Mouse (Mus musculus): ENCODE results near the gene Fbxw7. TPM values are rescaled to one million over a fixed set of nuclear protein-coding genes. Genes with fewer than 3 reads are reported as not detected.

Gene Fbxw7
- polyA plus RNA-seq, 1 experiment from 2014 or later: 13.7 TPM

GRCm38 (mm10) chr3:84776084-84776483, 39.0 kb upstream of the Fbxw7 start:
- WGBS: 39% methylated on average over 1 of the region's 1 CpGs
- Histone ChIP-seq H3K4me1 (ENCODE audit: control insufficient read depth, insufficient read depth, low read length) (peaks cover 22% of the 10 kb centered on the region), H3K27ac (replicated peaks; ENCODE audit: low read depth, low read length) (peak overlapping the region; percentile 86), H3K9ac (ENCODE audit: low read depth, low read length) (no peak overlapping the region), H3K4me2 (ENCODE audit: low read depth, low read length) (no peak overlapping the region), H3K4me3 (ENCODE audit: low read depth, low read length) (no peak overlapping the region), H3K36me3 (ENCODE audit: control insufficient read depth, insufficient read depth, low read length) (no peaks in the 10 kb centered on the region), H3K27me3 (replicated peaks; ENCODE audit: control insufficient read depth, insufficient read depth, low read length) (no peaks in the 10 kb centered on the region), H3K9me3 (ENCODE audit: control insufficient read depth, low read length) (no peaks in the 10 kb centered on the region)
- DNase-seq (ENCODE audit: low spot score) (peak; percentile 59), ATAC-seq (ENCODE audit: low read depth) (0 out of 2 replicates have a peak, but pooled peaks have one; percentile 12)

DNA sequence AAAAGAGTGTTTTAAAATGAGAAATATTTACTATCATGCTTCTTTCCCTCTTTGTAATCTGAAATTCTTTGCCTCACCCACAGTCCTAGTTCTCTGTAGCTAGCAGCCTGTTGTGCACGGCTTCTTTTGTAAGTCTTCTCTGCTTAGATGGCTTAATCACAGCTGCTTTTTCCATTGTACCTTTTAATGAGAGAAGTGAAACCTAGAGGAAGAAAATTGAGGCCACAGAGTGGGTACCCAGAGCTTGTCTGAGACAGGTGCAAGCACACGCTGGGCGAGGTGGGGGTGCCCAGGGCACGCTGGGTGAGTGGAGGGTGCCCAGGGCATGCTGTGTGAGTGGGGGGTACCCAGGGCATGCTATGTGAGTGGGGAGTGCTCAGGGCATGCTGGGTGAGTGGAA, 27.2 kb upstream of the Fbxw7 start:
- Histone ChIP-seq H3K9me3 (ENCODE audit: control insufficient read depth, low read length) (no peaks in the 10 kb centered on the region), H3K36me3 (ENCODE audit: control insufficient read depth, insufficient read depth, low read length) (no peaks in the 10 kb centered on the region), H3K9ac (ENCODE audit: low read depth, low read length) (no peak overlapping the region), H3K4me2 (ENCODE audit: low read depth, low read length) (no peak overlapping the region), H3K4me3 (ENCODE audit: low read depth, low read length) (no peak overlapping the region), H3K27me3 (replicated peaks; ENCODE audit: control insufficient read depth, insufficient read depth, low read length) (no peaks in the 10 kb centered on the region), H3K4me1 (ENCODE audit: control insufficient read depth, insufficient read depth, low read length) (no peaks in the 10 kb centered on the region), H3K27ac (replicated peaks; ENCODE audit: low read depth, low read length) (no peak overlapping the region)
- no peak for ATAC-seq (ENCODE audit: low read depth)
- WGBS: 91% methylated on average over 4 of the region's 4 CpGs
- DNase-seq (ENCODE audit: low spot score): no peak

- H3K9ac ChIP-seq (ENCODE audit: low read depth, low read length): no peak overlapping the region
- WGBS: 77% methylated on average over 9 of the region's 9 CpGs
- DNase-seq (ENCODE audit: low spot score): no peak
- no peak overlapping the region for H3K4me3 ChIP-seq (ENCODE audit: low read depth, low read length)
- H3K27me3 ChIP-seq (replicated peaks; ENCODE audit: control insufficient read depth, insufficient read depth, low read length): no peaks in the 10 kb centered on the region
- no peaks in the 10 kb centered on the region for H3K4me1 ChIP-seq (ENCODE audit: control insufficient read depth, insufficient read depth, low read length)
- no peaks in the 10 kb centered on the region for H3K9me3 ChIP-seq (ENCODE audit: control insufficient read depth, low read length)
- H3K27ac ChIP-seq (replicated peaks; ENCODE audit: low read depth, low read length): no peak overlapping the region
- no peak overlapping the region for H3K4me2 ChIP-seq (ENCODE audit: low read depth, low read length)
- ATAC-seq (ENCODE audit: low read depth): no peak
- H3K36me3 ChIP-seq (ENCODE audit: control insufficient read depth, insufficient read depth, low read length): no peaks in the 10 kb centered on the region
Observed at GRCm38 (mm10) chr3:84804036-84804435, 11.0 kb upstream of the Fbxw7 start.

- ATAC-seq (ENCODE audit: low read depth) (no peak), DNase-seq (ENCODE audit: low spot score) (no peak)
- no peak overlapping the region for H3K9ac ChIP-seq (ENCODE audit: low read depth, low read length)
- H3K27me3 ChIP-seq (replicated peaks; ENCODE audit: control insufficient read depth, insufficient read depth, low read length): no peaks in the 10 kb centered on the region
- no peaks in the 10 kb centered on the region for H3K4me1 ChIP-seq (ENCODE audit: control insufficient read depth, insufficient read depth, low read length)
- no peak overlapping the region for H3K4me2 ChIP-seq (ENCODE audit: low read depth, low read length)
- no peaks in the 10 kb centered on the region for H3K36me3 ChIP-seq (ENCODE audit: control insufficient read depth, insufficient read depth, low read length)
- 71% methylated on average over 2 of the region's 2 CpGs for WGBS
- H3K27ac ChIP-seq (replicated peaks; ENCODE audit: low read depth, low read length): no peak overlapping the region
- no peak overlapping the region for H3K4me3 ChIP-seq (ENCODE audit: low read depth, low read length)
- no peaks in the 10 kb centered on the region for H3K9me3 ChIP-seq (ENCODE audit: control insufficient read depth, low read length)
Observed at GRCm38 (mm10) chr3:84806206-84806605, 8.9 kb upstream of the Fbxw7 start.

GRCm38 (mm10) chr3:84807826-84808225, 7.2 kb upstream of the Fbxw7 start:
- WGBS: 69% methylated on average over 3 of the region's 3 CpGs
- Histone ChIP-seq H3K4me1 (ENCODE audit: control insufficient read depth, insufficient read depth, low read length) (no peaks in the 10 kb centered on the region), H3K9me3 (ENCODE audit: control insufficient read depth, low read length) (no peaks in the 10 kb centered on the region), H3K9ac (ENCODE audit: low read depth, low read length) (no peak overlapping the region), H3K4me2 (ENCODE audit: low read depth, low read length) (no peak overlapping the region), H3K36me3 (ENCODE audit: control insufficient read depth, insufficient read depth, low read length) (no peaks in the 10 kb centered on the region), H3K27me3 (replicated peaks; ENCODE audit: control insufficient read depth, insufficient read depth, low read length) (no peaks in the 10 kb centered on the region), H3K27ac (replicated peaks; ENCODE audit: low read depth, low read length) (no peak overlapping the region), H3K4me3 (ENCODE audit: low read depth, low read length) (no peak overlapping the region)
- ATAC-seq (ENCODE audit: low read depth) (no peak), DNase-seq (ENCODE audit: low spot score) (no peak)

GRCm38 (mm10) chr3:84808906-84809305, 6.2 kb upstream of the Fbxw7 start:
- Histone ChIP-seq H3K4me2 (ENCODE audit: low read depth, low read length) (no peak overlapping the region), H3K9me3 (ENCODE audit: control insufficient read depth, low read length) (no peaks in the 10 kb centered on the region), H3K27ac (replicated peaks; ENCODE audit: low read depth, low read length) (no peak overlapping the region), H3K4me3 (ENCODE audit: low read depth, low read length) (no peak overlapping the region), H3K4me1 (ENCODE audit: control insufficient read depth, insufficient read depth, low read length) (no peaks in the 10 kb centered on the region), H3K9ac (ENCODE audit: low read depth, low read length) (no peak overlapping the region), H3K27me3 (replicated peaks; ENCODE audit: control insufficient read depth, insufficient read depth, low read length) (no peaks in the 10 kb centered on the region), H3K36me3 (ENCODE audit: control insufficient read depth, insufficient read depth, low read length) (no peaks in the 10 kb centered on the region)
- DNase-seq (ENCODE audit: low spot score) (no peak), ATAC-seq (ENCODE audit: low read depth) (no peak)

DNA sequence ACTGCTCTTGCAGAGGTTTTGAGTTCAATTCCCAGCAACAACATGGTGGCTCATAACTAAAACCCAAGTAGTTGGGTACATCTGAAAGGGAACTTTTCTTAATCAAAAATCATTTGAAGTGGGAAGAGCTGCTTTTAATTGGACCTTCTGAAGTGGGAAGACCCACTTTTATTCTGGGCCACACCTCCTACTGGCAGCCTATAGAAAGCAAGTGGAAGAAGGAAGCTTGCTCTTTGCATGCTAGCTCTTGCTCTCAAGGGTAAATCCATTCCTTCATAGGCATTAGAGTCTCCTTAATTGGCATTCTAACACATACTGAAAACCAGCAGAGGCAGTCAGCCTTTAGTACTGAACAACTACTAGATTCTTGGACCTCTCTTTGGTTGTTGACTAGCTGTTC, 4.3 kb upstream of the Fbxw7 start:
- H3K9me3 ChIP-seq (ENCODE audit: control insufficient read depth, low read length): no peaks in the 10 kb centered on the region
- H3K27me3 ChIP-seq (replicated peaks; ENCODE audit: control insufficient read depth, insufficient read depth, low read length): no peaks in the 10 kb centered on the region
- no peak overlapping the region for H3K9ac ChIP-seq (ENCODE audit: low read depth, low read length)
- H3K27ac ChIP-seq (replicated peaks; ENCODE audit: low read depth, low read length): no peak overlapping the region
- H3K4me1 ChIP-seq (ENCODE audit: control insufficient read depth, insufficient read depth, low read length): peaks cover 3% of the 10 kb centered on the region; the same call in 1 of the 2 replicates
- DNase-seq (ENCODE audit: low spot score): no peak
- H3K36me3 ChIP-seq (ENCODE audit: control insufficient read depth, insufficient read depth, low read length): no peaks in the 10 kb centered on the region
- no peak overlapping the region for H3K4me3 ChIP-seq (ENCODE audit: low read depth, low read length)
- ATAC-seq (ENCODE audit: low read depth): no peak
- no peak overlapping the region for H3K4me2 ChIP-seq (ENCODE audit: low read depth, low read length)

DNA sequence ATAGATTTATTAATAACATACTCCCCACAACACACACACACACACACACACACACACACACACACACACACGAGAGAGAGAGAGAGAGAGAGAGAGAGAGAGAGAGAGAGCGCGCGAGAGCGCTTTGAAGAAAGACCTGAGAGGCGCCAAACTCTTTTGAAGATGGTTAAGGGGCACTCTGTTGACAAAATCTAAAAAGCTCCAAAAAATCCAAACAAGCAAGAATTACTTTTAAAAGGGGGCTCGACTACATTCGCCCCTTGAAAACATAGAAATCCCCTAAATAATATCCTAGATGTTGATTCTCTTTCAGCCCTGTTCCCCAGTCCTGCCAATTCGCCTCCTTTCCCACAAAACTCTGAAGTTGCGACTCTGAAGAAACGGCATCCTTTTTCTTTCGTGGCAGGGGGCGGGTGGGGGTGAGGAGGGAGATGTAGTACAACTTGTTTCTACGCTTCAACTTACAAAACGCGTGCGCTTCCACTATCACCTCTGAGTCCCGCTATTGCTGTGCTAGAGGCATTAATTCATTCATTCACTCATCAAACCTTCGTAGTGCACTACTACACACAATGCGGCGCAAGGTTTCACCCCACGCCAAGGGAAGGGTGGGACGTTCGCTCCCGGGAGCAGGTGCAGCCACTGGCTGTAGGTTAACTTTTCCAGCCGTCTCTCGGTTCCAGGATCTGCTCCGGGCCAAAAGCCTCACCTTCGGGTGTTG, 1.5 kb upstream of the Fbxw7 start:
- no peaks in the 10 kb centered on the region for H3K9me3 ChIP-seq (ENCODE audit: control insufficient read depth, low read length)
- ATAC-seq (ENCODE audit: low read depth) (peak; percentile 20; the same call in 1 of the 2 replicates), DNase-seq (ENCODE audit: low spot score) (no peak)
- no peaks in the 10 kb centered on the region for H3K27me3 ChIP-seq (replicated peaks; ENCODE audit: control insufficient read depth, insufficient read depth, low read length)
- peak overlapping the region; percentile 77 for H3K9ac ChIP-seq (ENCODE audit: low read depth, low read length)
- under 1% methylated on average over 27 of the region's 29 CpGs for WGBS
- peak overlapping the region; percentile 85 for H3K4me2 ChIP-seq (ENCODE audit: low read depth, low read length)
- H3K36me3 ChIP-seq (ENCODE audit: control insufficient read depth, insufficient read depth, low read length): no peaks in the 10 kb centered on the region
- peak overlapping the region; percentile 94 for H3K4me3 ChIP-seq (ENCODE audit: low read depth, low read length)
- H3K27ac ChIP-seq (replicated peaks; ENCODE audit: low read depth, low read length): peak overlapping the region; percentile 96
- peaks cover 13% of the 10 kb centered on the region for H3K4me1 ChIP-seq (ENCODE audit: control insufficient read depth, insufficient read depth, low read length)

- no peaks in the 10 kb centered on the region for H3K36me3 ChIP-seq (ENCODE audit: control insufficient read depth, insufficient read depth, low read length)
- H3K27me3 ChIP-seq (replicated peaks; ENCODE audit: control insufficient read depth, insufficient read depth, low read length): no peaks in the 10 kb centered on the region
- ATAC-seq (ENCODE audit: low read depth) (peak; percentile 98), DNase-seq (ENCODE audit: low spot score) (peak; percentile 99)
- no peaks in the 10 kb centered on the region for H3K9me3 ChIP-seq (ENCODE audit: control insufficient read depth, low read length)
- peak overlapping the region; percentile 90 for H3K9ac ChIP-seq (ENCODE audit: low read depth, low read length)
- H3K4me3 ChIP-seq (ENCODE audit: low read depth, low read length): peak overlapping the region; percentile 94
- peaks cover 13% of the 10 kb centered on the region for H3K4me1 ChIP-seq (ENCODE audit: control insufficient read depth, insufficient read depth, low read length)
- H3K27ac ChIP-seq (replicated peaks; ENCODE audit: low read depth, low read length): peak overlapping the region; percentile 96
- WGBS: 1% methylated on average over 23 of the region's 60 CpGs
- H3K4me2 ChIP-seq (ENCODE audit: low read depth, low read length): peak overlapping the region; percentile 96
Observed at GRCm38 (mm10) chr3:84814157-84814761, 809 bp upstream of the Fbxw7 start.

All from embryonic facial prominence, embryonic 14.5 days (tissue).